Mouse (Mus musculus) testis, adult 2 months (tissue): ENCODE data around the gene Zfp575. TPM values are rescaled to one million over a fixed set of nuclear protein-coding genes. Genes with fewer than 3 reads are reported as not detected.

Experiments used
- H3K27ac ChIP-seq: fragments of 200-500 bp; 2 replicates; pipeline ENCODE4 v1.5.1; 2012; ENCODE audit warnings: low read depth, low read length; ENCODE audit not compliant: control insufficient read depth, insufficient read depth
- H3K27me3 ChIP-seq: fragments of 200-500 bp; 2 replicates; pipeline ENCODE4 v1.6.1; 2012; ENCODE audit warnings: mild to moderate bottlenecking, low read length, moderate library complexity; ENCODE audit not compliant: control insufficient read depth, insufficient read depth
- H3K36me3 ChIP-seq: fragments of 200-500 bp; 2 replicates; pipeline ENCODE4 v1.6.1; 2012; ENCODE audit warnings: mild to moderate bottlenecking, low read length; ENCODE audit not compliant: control insufficient read depth, insufficient read depth
- H3K4me1 ChIP-seq: fragments of 200-500 bp; 2 replicates; pipeline ENCODE4 v1.6.1; 2012; ENCODE audit warnings: low read length; ENCODE audit not compliant: control insufficient read depth, insufficient read depth
- H3K4me3 ChIP-seq: fragments of 200-500 bp; 2 replicates; pipeline ENCODE4 v1.5.1; 2012; ENCODE audit warnings: low read depth, mild to moderate bottlenecking, low read length, moderate library complexity, mixed read lengths; ENCODE audit not compliant: control insufficient read depth
- CTCF ChIP-seq: fragments of 200-500 bp; IDR thresholded peaks from 2 replicates; pipeline ENCODE4 v1.5.1; 2012; ENCODE audit warnings: low read depth, mild to moderate bottlenecking, inconsistent platforms, low read length, moderate library complexity; ENCODE audit not compliant: control insufficient read depth, insufficient read depth, insufficient replicate concordance
- POLR2A ChIP-seq: fragments of 200-500 bp; IDR thresholded peaks from 2 replicates; pipeline ENCODE4 v1.6.1; 2012; ENCODE audit warnings: low read depth, mild to moderate bottlenecking, inconsistent platforms, low read length, moderate library complexity; ENCODE audit not compliant: control insufficient read depth
- polyA plus RNA-seq: library from polyadenylated mRNA; depleted of rRNA; stranded (reverse); fragments of >200 nt; gene quantifications from 2 replicates; pipeline ENCODE4 v1.2.3, GENCODE M21; 2012

Gene Zfp575
- polyA plus RNA-seq, 1 experiment: 0.04 TPM

GRCm38 (mm10) chr7:24610879-24611494 lies 23.5 kb upstream of the Zfp575 start:
- peak; percentile 43; the same call in 1 of the 2 replicates for TF ChIP-seq POLR2A
- TF ChIP-seq CTCF: no peak
- no peaks in the 10 kb centered on the region for H3K36me3 ChIP-seq
- peaks cover 22% of the 10 kb centered on the region for H3K4me1 ChIP-seq
- H3K4me3 ChIP-seq: peak overlapping the region; percentile 81
- no peak overlapping the region for H3K27ac ChIP-seq
- H3K27me3 ChIP-seq: no peaks in the 10 kb centered on the region

- peaks cover 22% of the 10 kb centered on the region for H3K4me1 ChIP-seq
- H3K4me3 ChIP-seq: peak within 1 kb of the TSS; percentile 81
- H3K27ac ChIP-seq: no peak within 1 kb of the TSS
- H3K27me3 ChIP-seq: no peaks in the 10 kb centered on the region
- TF ChIP-seq CTCF (no peak), POLR2A (no peak)
- H3K36me3 ChIP-seq: no peaks in the 10 kb centered on the region
Measured at GRCm38 (mm10) chr7:24610144-24610878, 22.9 kb upstream of the Zfp575 start, which contains the start of gene Phldb3. Phldb3 (plus strand) TSS chr7:24610763.

- peaks cover 22% of the 10 kb centered on the region for H3K4me1 ChIP-seq
- no peak overlapping the region for H3K4me3 ChIP-seq
- TF ChIP-seq CTCF: no peak
- no peak for TF ChIP-seq POLR2A
- H3K27ac ChIP-seq: no peak overlapping the region
- H3K27me3 ChIP-seq: no peaks in the 10 kb centered on the region
- no peaks in the 10 kb centered on the region for H3K36me3 ChIP-seq
Measured at GRCm38 (mm10) chr7:24608561-24608960, 21.1 kb upstream of the Zfp575 start.

GRCm38 (mm10) chr7:24608017-24608416 lies 20.6 kb upstream of the Zfp575 start:
- no peaks in the 10 kb centered on the region for H3K27me3 ChIP-seq
- no peak overlapping the region for H3K27ac ChIP-seq
- H3K36me3 ChIP-seq: no peaks in the 10 kb centered on the region
- no peak for TF ChIP-seq POLR2A
- TF ChIP-seq CTCF: no peak
- H3K4me3 ChIP-seq: no peak overlapping the region
- H3K4me1 ChIP-seq: peaks cover 22% of the 10 kb centered on the region

- Histone ChIP-seq H3K4me3 (no peak overlapping the region), H3K27ac (no peak overlapping the region), H3K27me3 (no peaks in the 10 kb centered on the region), H3K4me1 (peaks cover 12% of the 10 kb centered on the region), H3K36me3 (no peaks in the 10 kb centered on the region)
- TF ChIP-seq POLR2A (no peak), CTCF (no peak)
Measured at GRCm38 (mm10) chr7:24606046-24606445, 18.6 kb upstream of the Zfp575 start.

GRCm38 (mm10) chr7:24605561-24605960 lies 18.1 kb upstream of the Zfp575 start:
- Histone ChIP-seq H3K27ac (no peak overlapping the region), H3K36me3 (no peaks in the 10 kb centered on the region), H3K27me3 (no peaks in the 10 kb centered on the region), H3K4me1 (peaks cover 8% of the 10 kb centered on the region), H3K4me3 (no peak overlapping the region)
- no peak for TF ChIP-seq POLR2A
- TF ChIP-seq CTCF: no peak

- TF ChIP-seq POLR2A (no peak), CTCF (peak; percentile 99)
- Histone ChIP-seq H3K36me3 (no peaks in the 10 kb centered on the region), H3K4me1 (peaks cover 2% of the 10 kb centered on the region; the same call in 1 of the 2 replicates), H3K4me3 (peak overlapping the region; percentile 16; the same call in 1 of the 2 replicates), H3K27ac (no peak overlapping the region), H3K27me3 (no peaks in the 10 kb centered on the region)
Measured at GRCm38 (mm10) chr7:24600941-24601597, 13.6 kb upstream of the Zfp575 start.
